Mouse (Mus musculus) liver, adult 2 months (tissue): Measurements from ENCODE around the gene Stau1. TPM values are rescaled to one million over a fixed set of nuclear protein-coding genes. Genes with fewer than 3 reads are reported as not detected.
A peak's percentile ranks its signal among the peaks of the same experiment; 100 is the strongest.

Experiments used
- DNase-seq: peaks from one replicate; pipeline ENCODE4 v3.0.0-alpha.2; 2011; ENCODE audit warnings: low read depth, low spot score; ENCODE audit errors: extremely low read depth
- H3K27ac ChIP-seq: fragments of 200-500 bp; replicated peaks from 2 replicates; pipeline ENCODE4 v1.5.1; 2012; ENCODE audit warnings: low read depth, mild to moderate bottlenecking, control low read depth, inconsistent platforms, low read length; ENCODE audit not compliant: insufficient read depth
- H3K27me3 ChIP-seq: fragments of 200-500 bp; 2 replicates; pipeline ENCODE4 v1.6.1; 2012; ENCODE audit warnings: mild to moderate bottlenecking, moderate library complexity, low read length, inconsistent platforms; ENCODE audit not compliant: control insufficient read depth, insufficient read depth
- H3K36me3 ChIP-seq: fragments of 200-500 bp; 2 replicates; pipeline ENCODE4 v1.6.1; 2012; ENCODE audit warnings: low read length, inconsistent platforms; ENCODE audit not compliant: control insufficient read depth, insufficient read depth
- H3K4me1 ChIP-seq: fragments of 200-500 bp; 2 replicates; pipeline ENCODE4 v1.6.1; 2011; ENCODE audit warnings: low read length; ENCODE audit not compliant: control insufficient read depth, insufficient read depth
- H3K4me3 ChIP-seq: fragments of 200-500 bp; 2 replicates; pipeline ENCODE4 v1.5.1; 2011; ENCODE audit warnings: low read depth, mild to moderate bottlenecking, control low read depth, low read length, moderate library complexity; ENCODE audit not compliant: insufficient read depth
- H3K79me2 ChIP-seq: fragments of 200-500 bp; 2 replicates; pipeline ENCODE4 v1.6.1; 2012; ENCODE audit warnings: inconsistent platforms, mild to moderate bottlenecking, low read length, moderate library complexity; ENCODE audit not compliant: control insufficient read depth, insufficient read depth
- H3K9ac ChIP-seq: fragments of 200-500 bp; 2 replicates; pipeline ENCODE4 v1.6.1; 2012; ENCODE audit warnings: low read depth, mild to moderate bottlenecking, control low read depth, inconsistent platforms, low read length
- CTCF ChIP-seq: fragments of 200-500 bp; IDR thresholded peaks from 2 replicates; pipeline ENCODE4 v1.5.1; 2011; ENCODE audit warnings: low read depth, low read length, control low read depth
- POLR2A ChIP-seq: fragments of 200-500 bp; IDR thresholded peaks from 2 replicates; pipeline ENCODE4 v1.6.1; 2011; ENCODE audit warnings: low read length, control low read depth; ENCODE audit not compliant: insufficient read depth; ENCODE audit errors: extremely low read depth
- WGBS: fragments of 180-500 bp; shearing (Covaris S2); methylation state at CpG from one replicate; pipeline ENCODE4 v1.1.7; 2018; 5-methylcytosine and 5-hydroxymethylcytosine counted together
- polyA plus RNA-seq: library from polyadenylated mRNA; depleted of rRNA; stranded (reverse); fragments of >200 nt; gene quantifications from 2 replicates; pipeline ENCODE4 v1.2.3, GENCODE M21; 2012
- total RNA-seq: library from RNA; depleted of rRNA; stranded (reverse); fragments of >200 nt; gene quantifications from 2 replicates; pipeline ENCODE4 v1.2.3, GENCODE M21; 2014

The Stau1 gene
- total and polyA plus RNA-seq, 2 experiments: 23.8 to 25.1 TPM

GRCm38 (mm10) chr2:166948246-166948645 is 47.9 kb downstream of the Stau1 start:
- DNase-seq: peak; percentile 67
- H3K9ac ChIP-seq: no peak overlapping the region
- peaks cover 11% of the 10 kb centered on the region for H3K4me1 ChIP-seq
- no peak overlapping the region for H3K27ac ChIP-seq
- no peaks in the 10 kb centered on the region for H3K27me3 ChIP-seq
- TF ChIP-seq POLR2A (no peak), CTCF (no peak)
- 21% methylated on average over 1 of the region's 1 CpGs for WGBS
- H3K4me3 ChIP-seq: no peak overlapping the region
- H3K36me3 ChIP-seq: peaks cover 57% of the 10 kb centered on the region
- no peaks in the 10 kb centered on the region for H3K79me2 ChIP-seq

- Histone ChIP-seq H3K27ac (no peak overlapping the region), H3K36me3 (peaks cover 54% of the 10 kb centered on the region), H3K4me1 (no peaks in the 10 kb centered on the region), H3K27me3 (no peaks in the 10 kb centered on the region), H3K79me2 (no peaks in the 10 kb centered on the region), H3K9ac (no peak overlapping the region), H3K4me3 (no peak overlapping the region)
- WGBS: 48% methylated on average over 4 of the region's 4 CpGs
- TF ChIP-seq CTCF: peak; percentile 40; the same call in 1 of the 2 replicates
- no peak for TF ChIP-seq POLR2A
- no peak for DNase-seq
Measured at GRCm38 (mm10) chr2:166945456-166945855, 50.6 kb downstream of the Stau1 start.

- no peak overlapping the region for H3K4me3 ChIP-seq
- TF ChIP-seq CTCF (no peak), POLR2A (no peak)
- H3K27ac ChIP-seq: no peak overlapping the region
- H3K27me3 ChIP-seq: no peaks in the 10 kb centered on the region
- WGBS: 73% methylated on average over 1 of the region's 1 CpGs
- no peak for DNase-seq
- H3K4me1 ChIP-seq: no peaks in the 10 kb centered on the region
- peaks cover 49% of the 10 kb centered on the region for H3K36me3 ChIP-seq
- H3K9ac ChIP-seq: no peak overlapping the region
- H3K79me2 ChIP-seq: no peaks in the 10 kb centered on the region
Measured at GRCm38 (mm10) chr2:166944346-166944745, 51.8 kb downstream of the Stau1 start.

GRCm38 (mm10) chr2:166943146-166943545 is 53.0 kb downstream of the Stau1 start:
- Histone ChIP-seq H3K27me3 (no peaks in the 10 kb centered on the region), H3K9ac (no peak overlapping the region), H3K79me2 (no peaks in the 10 kb centered on the region), H3K4me1 (no peaks in the 10 kb centered on the region), H3K4me3 (no peak overlapping the region), H3K27ac (no peak overlapping the region), H3K36me3 (peaks cover 43% of the 10 kb centered on the region)
- TF ChIP-seq CTCF (no peak), POLR2A (no peak)
- no peak for DNase-seq
- WGBS: 81% methylated on average over 2 of the region's 2 CpGs

- peaks cover 46% of the 10 kb centered on the region for H3K36me3 ChIP-seq
- H3K4me1 ChIP-seq: no peaks in the 10 kb centered on the region
- 77% methylated on average over 2 of the region's 2 CpGs for WGBS
- H3K79me2 ChIP-seq: no peaks in the 10 kb centered on the region
- H3K27ac ChIP-seq: no peak overlapping the region
- no peak overlapping the region for H3K4me3 ChIP-seq
- TF ChIP-seq POLR2A (no peak), CTCF (no peak)
- H3K9ac ChIP-seq: no peak overlapping the region
- H3K27me3 ChIP-seq: no peaks in the 10 kb centered on the region
- no peak for DNase-seq
Measured at GRCm38 (mm10) chr2:166936166-166936565, 59.9 kb downstream of the Stau1 start.

GRCm38 (mm10) chr2:166935582-166935981 is 60.5 kb downstream of the Stau1 start:
- Histone ChIP-seq H3K36me3 (peaks cover 45% of the 10 kb centered on the region), H3K27ac (no peak overlapping the region), H3K4me1 (no peaks in the 10 kb centered on the region), H3K79me2 (no peaks in the 10 kb centered on the region), H3K27me3 (no peaks in the 10 kb centered on the region), H3K4me3 (no peak overlapping the region), H3K9ac (no peak overlapping the region)
- TF ChIP-seq POLR2A (no peak), CTCF (no peak)
- no peak for DNase-seq
- 92% methylated on average over 7 of the region's 7 CpGs for WGBS
